Mouse (Mus musculus) cerebellum, adult 11-12 months (tissue): ENCODE measurements around the gene Enho.

Experiments
- DNase-seq: peaks from one replicate; pipeline ENCODE4 v3.0.0; 2022

The Enho gene

GRCm38 (mm10) chr4:41628202-41628927 lies 11.8 kb downstream of the Enho start:
- no peak for DNase-seq

- DNase-seq: no peak
Measured at GRCm38 (mm10) chr4:41622071-41622470, 18.1 kb downstream of the Enho start.

- peak; percentile 95 for DNase-seq
Measured at GRCm38 (mm10) chr4:41618916-41619746, 21.0 kb downstream of the Enho start.

GRCm38 (mm10) chr4:41615661-41616599 lies 24.2 kb downstream of the Enho start:
- peak; percentile 76 for DNase-seq

GRCm38 (mm10) chr4:41614156-41614555 lies 26.0 kb downstream of the Enho start:
- peak; percentile 83 for DNase-seq

- peak; percentile 34 for DNase-seq
Measured at GRCm38 (mm10) chr4:41612166-41612565, 28.0 kb downstream of the Enho start.

GRCm38 (mm10) chr4:41610594-41610980 lies 29.5 kb downstream of the Enho start:
- DNase-seq: peak; percentile 9

- DNase-seq: peak; percentile 16
Measured at GRCm38 (mm10) chr4:41609681-41610593, 30.2 kb downstream of the Enho start.

- peak; percentile 6 for DNase-seq
Measured at GRCm38 (mm10) chr4:41606784-41607183, 33.3 kb downstream of the Enho start.

GRCm38 (mm10) chr4:41604476-41605396 lies 35.4 kb downstream of the Enho start:
- peak; percentile 77 for DNase-seq

- DNase-seq: no peak
Measured at GRCm38 (mm10) chr4:41602818-41603217, 37.3 kb downstream of the Enho start.
